Mouse (Mus musculus) heart, embryonic 14.5 days (tissue): Measurements from ENCODE around the gene Hyal2. TPM values are rescaled to one million over a fixed set of nuclear protein-coding genes. Genes with fewer than 3 reads are reported as not detected.

ENCODE experiments used
- ATAC-seq: fragments of 200-750 bp; cut with Nextera tagmentation; 2 replicates; pipeline ENCODE4 v1.8.0; 2017; ENCODE audit warnings: low read depth, moderate TSS enrichment; ENCODE audit not compliant: insufficient number of reproducible peaks, insufficient read depth, low FRiP score
- H3K27ac ChIP-seq, 2 experiments: fragments of 200-500 bp in 1 of 2; fragments of 300-500 bp in 1 of 2; sonication (generic) in 1 of 2; replicated peaks in 1 of 2; 2 replicates each; pipeline ENCODE4 v1.5.1; 2012 to 2014; ENCODE audit warnings: low read depth in 2 of 2, low read length in 2 of 2, control low read depth in 1 of 2, mild to moderate bottlenecking in 1 of 2, mixed read lengths in 1 of 2; ENCODE audit not compliant: control insufficient read depth in 1 of 2, insufficient read depth in 1 of 2
- H3K27me3 ChIP-seq: fragments of 300-500 bp; sonication (generic); 2 replicates; pipeline ENCODE4 v1.6.1; 2014; ENCODE audit warnings: mild to moderate bottlenecking, low read length, control low read depth; ENCODE audit not compliant: control insufficient read depth, insufficient read depth
- H3K36me3 ChIP-seq: fragments of 300-500 bp; sonication (generic); 2 replicates; pipeline ENCODE4 v1.6.1; 2014; ENCODE audit warnings: mild to moderate bottlenecking, control low read depth, low read length, mixed read lengths; ENCODE audit not compliant: control insufficient read depth, insufficient read depth
- H3K4me1 ChIP-seq, 2 experiments: fragments of 200-500 bp in 1 of 2; fragments of 300-500 bp in 1 of 2; sonication (generic) in 1 of 2; 2 replicates each; pipeline ENCODE4 v1.6.1; 2012 to 2014; ENCODE audit warnings: low read length in 2 of 2, control low read depth in 1 of 2, mixed read lengths in 1 of 2; ENCODE audit not compliant: control insufficient read depth in 2 of 2, insufficient read depth in 2 of 2
- H3K4me2 ChIP-seq: fragments of 300-500 bp; sonication (generic); 2 replicates; pipeline ENCODE4 v1.6.1; 2014; ENCODE audit warnings: mild to moderate bottlenecking, low read length
- H3K4me3 ChIP-seq, 2 experiments: fragments of 200-500 bp in 1 of 2; fragments of 300-500 bp in 1 of 2; sonication (generic) in 1 of 2; 2 replicates each; pipeline ENCODE4 v1.5.1; 2012 to 2014; ENCODE audit warnings: low read length in 2 of 2, mild to moderate bottlenecking in 2 of 2, control low read depth in 1 of 2, low read depth in 1 of 2, moderate library complexity in 1 of 2; ENCODE audit not compliant: control insufficient read depth in 1 of 2, insufficient read depth in 1 of 2
- H3K9ac ChIP-seq: fragments of 300-500 bp; sonication (generic); 2 replicates; pipeline ENCODE4 v1.6.1; 2014; ENCODE audit warnings: mild to moderate bottlenecking, low read length
- H3K9me3 ChIP-seq: fragments of 300-500 bp; sonication (generic); 2 replicates; pipeline ENCODE4 v1.6.1; 2016; ENCODE audit warnings: low read length, control low read depth; ENCODE audit not compliant: control insufficient read depth
- WGBS: fragments of 180-500 bp; shearing (Covaris S2); extraction: QIAGEN DNeasy Blood & Tissue Kit; methylation state at CpG from one replicate; pipeline ENCODE4 v1.1.7; 2014; 5-methylcytosine and 5-hydroxymethylcytosine counted together
- polyA plus RNA-seq: library from polyadenylated mRNA; unstranded; fragments of >200 nt; fragmentation: Nextera tagmentation; extraction: Ambion mirVana; gene quantifications from 2 replicates; pipeline ENCODE4 v1.2.1, GENCODE M21; 2014

Gene Hyal2
- polyA plus RNA-seq, 1 experiment from 2014 or later = 103 TPM

GRCm38 (mm10) chr9:107596619-107597569 lies 29.1 kb downstream of the Hyal2 start:
- peak overlapping the region; percentile 58 for H3K4me2 ChIP-seq
- H3K4me1 ChIP-seq = peaks cover 22 to 29% of the 10 kb centered on the region in 2 experiments
- no peaks in the 10 kb centered on the region for H3K9me3 ChIP-seq
- peak overlapping the region; percentile 76 for H3K9ac ChIP-seq
- peak overlapping the region; percentile 36 to 46 for H3K4me3 ChIP-seq
- 0 out of 2 replicates have a peak, but pooled peaks cover 3% of the 10 kb centered on the region for H3K27me3 ChIP-seq
- peak; percentile 71 for ATAC-seq
- peaks cover 34% of the 10 kb centered on the region for H3K36me3 ChIP-seq
- 46% methylated on average over 11 of the region's 11 CpGs for WGBS
- H3K27ac ChIP-seq = peak overlapping the region; percentile 97 to 99

DNA sequence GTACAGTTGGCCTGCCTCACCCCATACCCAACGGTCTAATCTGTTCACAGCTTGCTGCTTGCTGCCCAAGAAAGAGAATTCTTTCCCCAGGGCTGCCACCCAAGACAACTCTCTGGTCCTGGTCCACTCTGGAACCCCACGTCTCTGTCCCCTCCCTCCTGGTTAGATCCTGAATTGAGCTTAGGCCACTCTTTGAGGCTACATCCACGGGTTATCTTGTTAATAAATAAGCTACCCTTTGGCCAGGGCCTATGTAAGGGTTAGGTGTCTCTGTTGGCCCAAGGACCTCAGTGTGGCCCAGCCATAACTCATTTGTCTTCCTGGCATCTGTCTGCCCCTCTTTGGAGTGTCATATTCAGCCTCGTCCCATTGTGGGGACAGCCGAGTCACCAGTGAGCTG lies 30.6 kb downstream of the Hyal2 start:
- no peak for ATAC-seq
- WGBS = 82% methylated on average over 5 of the region's 5 CpGs
- Histone ChIP-seq H3K4me3 (no peak overlapping the region), H3K4me1 (peaks cover 22 to 23% of the 10 kb centered on the region in 2 experiments), H3K27me3 (0 out of 2 replicates have a peak, but pooled peaks cover 3% of the 10 kb centered on the region), H3K9ac (no peak overlapping the region), H3K4me2 (no peak overlapping the region), H3K9me3 (no peaks in the 10 kb centered on the region), H3K27ac (0 out of 4 replicates have a peak overlapping the region, but pooled peaks of 1 of the 2 experiments have one; percentile 97), H3K36me3 (peaks cover 19% of the 10 kb centered on the region)

DNA sequence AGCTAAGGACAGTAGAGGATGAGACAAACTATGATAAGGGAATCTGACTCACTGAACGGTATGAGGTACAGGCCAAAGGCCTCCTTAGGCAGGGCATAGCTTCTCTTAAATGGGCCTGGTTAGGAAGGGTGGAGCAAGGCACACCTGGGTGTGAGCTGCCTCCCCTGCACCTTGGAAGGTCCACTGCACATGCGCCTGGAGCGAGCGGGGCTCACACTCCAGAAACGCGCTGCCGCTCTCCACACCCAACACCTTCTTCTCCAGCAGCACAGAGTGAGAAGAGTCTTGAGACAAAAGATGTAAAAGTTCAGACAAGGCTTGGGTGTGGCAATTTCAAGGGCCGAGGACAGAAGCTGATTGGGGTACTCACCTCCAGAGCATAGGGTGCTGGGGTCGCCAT lies 31.7 kb downstream of the Hyal2 start:
- Histone ChIP-seq H3K4me1 (peaks cover 18 to 27% of the 10 kb centered on the region in 2 experiments), H3K27ac (no peak overlapping the region), H3K9ac (no peak overlapping the region), H3K9me3 (no peaks in the 10 kb centered on the region), H3K4me3 (no peak overlapping the region), H3K27me3 (0 out of 2 replicates have a peak, but pooled peaks cover 3% of the 10 kb centered on the region), H3K36me3 (peaks cover 9% of the 10 kb centered on the region; the same call in 1 of the 2 replicates), H3K4me2 (no peak overlapping the region)
- 74% methylated on average over 9 of the region's 9 CpGs for WGBS
- no peak for ATAC-seq

DNA sequence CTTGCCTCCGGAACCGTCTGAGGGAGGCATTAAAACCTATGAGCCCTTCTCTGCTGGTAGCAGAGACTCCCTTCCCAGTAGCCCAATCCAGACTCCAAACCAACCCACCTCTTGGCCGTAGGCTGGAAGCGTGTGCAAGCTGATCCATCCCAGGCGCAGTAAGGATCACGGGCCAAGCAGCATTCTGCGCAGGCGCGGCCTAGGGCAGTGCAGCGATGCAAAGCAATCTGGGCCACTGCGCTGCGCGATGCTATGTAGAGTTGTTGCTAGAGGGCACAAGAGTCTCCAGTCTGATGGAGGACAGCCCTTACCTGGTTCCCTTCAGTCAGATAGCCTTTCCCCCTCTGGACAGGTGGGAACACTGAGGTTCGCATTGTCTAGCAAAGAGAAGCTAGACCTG lies 32.1 kb downstream of the Hyal2 start:
- WGBS = 60% methylated on average over 14 of the region's 14 CpGs

GRCm38 (mm10) chr9:107600745-107601144 lies 33.0 kb downstream of the Hyal2 start:
- 0 out of 2 replicates have a peak, but pooled peaks cover 3% of the 10 kb centered on the region for H3K27me3 ChIP-seq
- peaks cover 24 to 34% of the 10 kb centered on the region in 2 experiments for H3K4me1 ChIP-seq
- H3K9me3 ChIP-seq = no peaks in the 10 kb centered on the region
- H3K4me2 ChIP-seq = no peak overlapping the region
- no peak overlapping the region for H3K9ac ChIP-seq
- H3K27ac ChIP-seq = no peak overlapping the region
- no peak overlapping the region for H3K4me3 ChIP-seq
- H3K36me3 ChIP-seq = 0 out of 2 replicates have a peak, but pooled peaks cover 2% of the 10 kb centered on the region
- no peak for ATAC-seq
- 74% methylated on average over 12 of the region's 12 CpGs for WGBS

More for the DNA sequence above, 32.1 kb downstream of the Hyal2 start:
- Histone ChIP-seq H3K4me1 (peaks cover 22 to 31% of the 10 kb centered on the region in 2 experiments), H3K9ac (no peak overlapping the region), H3K4me3 (no peak overlapping the region), H3K27ac (no peak overlapping the region), H3K4me2 (no peak overlapping the region), H3K27me3 (0 out of 2 replicates have a peak, but pooled peaks cover 3% of the 10 kb centered on the region), H3K36me3 (0 out of 2 replicates have a peak, but pooled peaks cover 5% of the 10 kb centered on the region), H3K9me3 (no peaks in the 10 kb centered on the region)
- no peak for ATAC-seq

DNA sequence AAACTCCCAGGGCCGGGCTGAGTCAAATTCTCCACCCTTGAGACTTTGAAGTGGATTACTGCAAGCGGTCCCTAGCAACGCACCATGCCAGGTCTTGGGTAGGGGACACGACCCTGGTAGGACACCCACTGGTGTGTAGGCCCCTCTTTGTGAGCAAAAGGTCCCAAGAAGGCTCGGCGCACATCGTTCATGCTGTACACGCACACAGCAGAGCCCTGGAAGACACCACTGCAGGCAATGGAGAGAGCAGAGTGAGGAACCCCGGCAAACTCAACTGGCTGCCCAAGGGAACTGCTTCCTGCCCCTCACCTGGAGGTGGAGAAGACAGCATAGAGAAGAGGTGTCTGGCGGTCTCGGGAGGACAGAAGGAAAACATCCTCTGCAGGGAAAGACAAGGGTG lies 33.5 kb downstream of the Hyal2 start:
- Histone ChIP-seq H3K36me3 (no peaks in the 10 kb centered on the region), H3K9ac (no peak overlapping the region), H3K9me3 (no peaks in the 10 kb centered on the region), H3K4me3 (no peak overlapping the region), H3K4me1 (peaks cover 21 to 36% of the 10 kb centered on the region in 2 experiments), H3K4me2 (no peak overlapping the region), H3K27me3 (0 out of 2 replicates have a peak, but pooled peaks cover 3% of the 10 kb centered on the region), H3K27ac (no peak overlapping the region)
- no peak for ATAC-seq
- 84% methylated on average over 11 of the region's 11 CpGs for whole genome bisulfite sequencing

GRCm38 (mm10) chr9:107602068-107602648 lies 34.4 kb downstream of the Hyal2 start:
- peak overlapping the region; percentile 27; the same call in 1 of the 2 replicates for H3K4me2 ChIP-seq
- no peaks in the 10 kb centered on the region for H3K36me3 ChIP-seq
- WGBS = 2% methylated on average over 10 of the region's 10 CpGs
- H3K27ac ChIP-seq = peak overlapping the region in 1 of 2 experiments; percentile 24; a peak in 2 of 4 replicates
- no peak for ATAC-seq
- H3K27me3 ChIP-seq = 0 out of 2 replicates have a peak, but pooled peaks cover 3% of the 10 kb centered on the region
- H3K9ac ChIP-seq = peak overlapping the region; percentile 58
- no peaks in the 10 kb centered on the region for H3K9me3 ChIP-seq
- peaks cover 23 to 40% of the 10 kb centered on the region in 2 experiments for H3K4me1 ChIP-seq
- H3K4me3 ChIP-seq = no peak overlapping the region
